Mouse (Mus musculus) neutrophil, adult 65 days (primary cell): ENCODE results near the gene Acsl5. TPM values are rescaled to one million over a fixed set of nuclear protein-coding genes. Genes with fewer than 3 reads are reported as not detected.

Experiments
- total RNA-seq: library from RNA; stranded (reverse); gene quantifications from 2 replicates; pipeline ENCODE4 v1.2.4, GENCODE M21; 2023

Gene Acsl5
- total RNA-seq = 45.4 and 51.4 TPM in 2 replicates

DNA sequence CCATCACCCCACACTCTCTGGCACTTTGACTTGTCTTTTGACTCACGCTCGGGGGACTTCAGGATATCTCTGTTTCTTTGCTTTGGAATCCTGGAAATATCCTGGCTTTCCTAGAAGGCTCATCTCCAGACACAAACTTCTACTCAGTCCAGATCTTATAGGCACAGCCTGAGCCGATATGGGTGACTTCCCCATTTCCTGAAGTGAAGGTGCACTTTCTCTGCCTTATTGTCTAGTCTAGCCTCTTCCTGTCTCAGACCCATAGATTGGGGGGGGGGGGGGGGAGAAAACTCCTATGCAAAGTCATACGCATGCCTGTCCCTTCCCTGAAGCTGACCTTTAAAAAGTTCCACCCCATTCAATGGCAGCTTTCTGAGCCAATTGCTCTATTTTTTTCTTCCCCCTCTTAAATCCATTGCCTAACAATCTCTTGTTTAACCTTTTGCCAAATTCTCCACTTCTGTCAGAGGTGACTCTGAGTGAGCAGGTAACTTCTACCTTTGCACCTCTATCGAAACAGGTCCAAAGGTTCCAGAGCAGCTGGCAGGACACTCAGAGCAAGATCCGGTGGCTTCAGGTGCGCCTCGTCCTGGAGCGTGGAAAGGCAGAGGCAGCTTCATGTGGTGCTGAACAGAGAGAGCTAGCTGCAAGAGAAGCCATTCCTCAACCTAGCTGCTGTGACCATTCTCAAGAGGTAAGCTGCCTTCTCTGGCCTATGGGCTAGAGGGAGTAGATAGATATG is at the start of gene Acsl5:
Acsl5 (plus strand) TSS at position 556 of the 742 bp plus-strand sequence.

DNA sequence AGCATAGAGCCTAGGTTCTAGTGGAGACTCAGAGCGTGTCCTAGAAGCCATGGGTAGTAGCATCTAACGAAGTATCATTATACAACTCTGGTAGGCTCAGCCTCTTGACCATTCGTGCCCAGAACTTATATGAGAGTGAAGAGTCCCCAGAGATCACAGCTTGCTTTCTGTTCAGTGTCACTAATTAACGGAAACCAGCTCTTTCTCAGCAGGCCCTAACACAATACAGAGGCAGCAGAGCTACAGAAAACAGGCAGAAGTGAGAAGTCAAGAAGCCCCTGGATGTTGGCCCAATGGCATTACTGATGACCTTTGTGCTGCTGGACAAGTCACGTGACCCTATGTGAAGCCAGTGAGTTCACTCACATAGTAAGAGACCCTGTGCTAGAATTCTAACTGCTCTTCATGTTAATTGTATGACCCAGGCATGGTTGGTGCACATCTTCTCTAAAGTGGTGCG is 10.5 kb upstream of the Acsl5 start, which contains the start of gene Gucy2g:
Gucy2g (minus strand) TSS at position 51 of the 460 bp plus-strand sequence.

DNA sequence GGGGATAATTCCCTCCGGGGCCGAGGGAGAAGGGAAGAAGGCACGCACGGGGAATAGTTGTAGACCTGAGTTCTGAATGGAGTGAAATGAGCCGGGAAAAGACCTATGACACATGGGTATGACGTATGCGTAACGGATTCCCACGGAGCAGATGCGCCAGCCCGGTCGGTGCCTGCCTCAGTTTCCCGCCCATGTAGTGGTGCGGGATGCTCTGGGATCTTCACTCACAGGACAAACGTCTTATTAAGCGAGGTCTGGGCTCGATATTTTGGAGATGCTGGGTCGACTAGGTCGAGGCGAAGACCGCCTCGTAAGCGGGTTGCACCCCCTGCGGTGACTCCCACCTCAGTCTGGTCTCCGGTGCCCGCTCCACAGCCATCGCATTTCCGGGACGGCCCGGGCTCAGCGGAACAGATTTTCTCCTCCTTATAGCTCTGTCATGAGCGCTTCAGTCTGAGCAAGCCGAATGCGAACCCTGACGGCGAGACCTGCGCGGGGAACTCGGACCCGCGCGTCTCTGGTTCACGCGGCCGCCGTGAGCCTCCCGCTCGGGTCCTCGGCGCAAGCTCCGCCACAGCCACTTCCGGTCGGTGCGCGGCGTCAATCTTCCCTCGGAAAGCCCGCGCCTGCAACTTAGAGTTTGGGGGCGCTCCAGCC is 63.8 kb downstream of the Acsl5 start, which contains the start of gene Zdhhc6:
Zdhhc6 (minus strand) TSS at position 581 of the 657 bp plus-strand sequence.

DNA sequence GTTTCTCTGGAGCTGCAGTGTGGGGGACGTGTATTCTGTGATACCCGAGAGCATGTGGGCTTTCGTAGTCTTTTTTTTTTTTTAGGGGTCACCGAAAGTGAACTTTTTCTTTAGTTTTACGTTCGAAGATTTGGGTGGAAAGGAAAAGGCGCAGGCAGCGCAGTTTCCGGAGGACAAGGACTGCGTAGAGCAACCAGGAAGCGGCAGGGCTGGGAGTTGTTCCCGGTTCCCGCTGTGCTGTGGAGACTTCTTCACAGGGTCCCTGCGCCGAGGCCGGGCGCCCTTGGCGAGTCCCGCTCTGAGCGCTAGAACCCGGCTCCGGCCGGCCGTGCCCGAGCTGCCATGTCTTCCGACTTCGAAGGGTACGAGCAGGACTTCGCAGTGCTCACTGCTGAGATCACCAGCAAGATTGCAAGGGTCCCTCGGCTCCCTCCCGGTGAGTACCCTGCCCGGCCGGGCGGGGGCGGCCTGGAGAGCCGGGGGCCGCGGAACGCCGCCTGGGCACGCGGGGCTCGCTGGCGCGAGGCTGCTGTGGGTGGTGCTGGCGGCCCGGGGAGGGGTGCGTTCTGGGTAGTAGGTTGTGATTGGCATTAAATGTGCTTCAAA is 64.5 kb downstream of the Acsl5 start, which contains the start of gene Vti1a:
Vti1a (plus strand) TSS at position 187 of the 606 bp plus-strand sequence.

Other genes starting within 250 kb of the Acsl5 start
- gene Gpam, start 124.7 kb upstream of the Acsl5 start, total RNA-seq = 2.5 and 3.3 TPM in 2 replicates
- gene Tectb, start 71.2 kb upstream of the Acsl5 start, total RNA-seq = not detected in 2 replicates
- gene Gucy2g, start 10.7 kb upstream of the Acsl5 start, total RNA-seq = not detected in 2 replicates
- 18.9 and 24.2 TPM in 2 replicates for gene Zdhhc6, start 64.1 kb downstream of the Acsl5 start, total RNA-seq
- 36.4 and 53.6 TPM in 2 replicates for gene Vti1a, start 64.4 kb downstream of the Acsl5 start, total RNA-seq